Mouse (Mus musculus): ENCODE measurements at regions not wholly inside any gene's neighbourhood (a gene's known extent, or its start where the extent isn't known, plus 50 kb on each side); places are given as distances from the start of the nearest gene placed in this dataset.

DNA sequence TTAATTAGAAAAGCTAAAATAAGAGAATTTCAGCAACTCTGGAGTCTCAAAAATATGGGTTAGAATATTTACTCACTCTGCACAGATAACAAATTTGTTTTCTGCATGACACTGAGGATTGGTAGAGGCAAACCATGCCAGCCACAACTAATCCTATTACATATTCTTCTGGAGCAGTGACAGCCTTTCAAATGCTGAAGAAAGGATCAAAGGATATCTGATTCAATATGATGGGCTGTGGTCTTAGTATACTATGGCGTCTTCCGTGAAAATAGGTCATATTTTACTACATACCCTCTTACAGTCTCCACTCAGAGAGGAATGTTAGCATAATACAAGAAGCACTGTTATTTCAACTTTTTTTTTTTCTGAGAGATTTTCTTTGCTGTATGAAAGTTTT lies 1375.1 kb upstream of the Zeb2 start:
- TF ChIP-seq EP300 (IDR thresholded peaks at IDR 0.05; ENCODE audit: low read depth) (no peak), CTCF (IDR thresholded peaks at IDR 0.05; ENCODE audit: low read depth) (no peak)
